Mouse (Mus musculus) CH12.LX (cell line): ENCODE data around the gene E2f2. TPM values are rescaled to one million over a fixed set of nuclear protein-coding genes. Genes with fewer than 3 reads are reported as not detected.
A peak's percentile ranks its signal among the peaks of the same experiment; 100 is the strongest.

ENCODE experiments used
- DNase-seq: peaks from one replicate; pipeline ENCODE4 v3.0.0-alpha.2; 2013; ENCODE audit errors: extremely low read depth
- H3K27ac ChIP-seq: 2 replicates; pipeline ENCODE4 v1.5.1; 2012; ENCODE audit warnings: low read depth, mild to moderate bottlenecking, control low read depth, moderate library complexity; ENCODE audit not compliant: insufficient read depth
- H3K27me3 ChIP-seq: replicated peaks from 2 replicates; pipeline ENCODE3; 2012; ENCODE audit warnings: inconsistent platforms
- H3K36me3 ChIP-seq, 2 experiments: replicated peaks in 1 of 2; 2 replicates each; pipeline versions ENCODE3 to v1.6.1; 2012; ENCODE audit warnings: inconsistent platforms in 1 of 2, low read length in 1 of 2, mild to moderate bottlenecking in 1 of 2, mixed read lengths in 1 of 2, moderate library complexity in 1 of 2; ENCODE audit not compliant: control insufficient read depth in 1 of 2, insufficient read depth in 1 of 2
- H3K4me1 ChIP-seq, 2 experiments: 2 replicates each; pipeline ENCODE4 v1.6.1; 2012; ENCODE audit warnings: inconsistent platforms in 1 of 2, moderate library complexity in 1 of 2; ENCODE audit not compliant: insufficient read depth in 2 of 2, control insufficient read depth in 1 of 2
- H3K4me2 ChIP-seq: 2 replicates; pipeline ENCODE4 v1.6.1; 2012; ENCODE audit warnings: low read depth, mild to moderate bottlenecking, control low read depth; ENCODE audit not compliant: poor library complexity, insufficient read depth, severe bottlenecking
- H3K4me3 ChIP-seq, 3 experiments: fragments of 150-350 bp in 1 of 3; sonication (generic) in 1 of 3; replicated peaks in 1 of 3; 2 replicates each; pipeline versions ENCODE3 to v1.5.1; 2011 to 2012; ENCODE audit warnings: low read depth in 2 of 3, low read length in 2 of 3, mild to moderate bottlenecking in 2 of 3, moderate library complexity in 2 of 3, control low read depth in 1 of 3, improper control_type of control experiment in 1 of 3, inconsistent platforms in 1 of 3, mixed read lengths in 1 of 3; ENCODE audit not compliant: poor library complexity in 1 of 3
- H3K79me2 ChIP-seq: replicated peaks from 2 replicates; pipeline ENCODE4 v1.6.1; 2012; ENCODE audit warnings: mild to moderate bottlenecking, moderate library complexity; ENCODE audit not compliant: control insufficient read depth, poor library complexity, insufficient read depth, severe bottlenecking; ENCODE audit errors: extremely low read depth
- H3K9ac ChIP-seq: 2 replicates; pipeline ENCODE4 v1.6.1; 2012; ENCODE audit warnings: low read depth, mild to moderate bottlenecking, control low read depth, moderate library complexity; ENCODE audit not compliant: insufficient read depth
- H3K9me3 ChIP-seq: replicated peaks from 2 replicates; pipeline ENCODE3; 2012; ENCODE audit warnings: low read length, inconsistent platforms, mixed read lengths
- BHLHE40 ChIP-seq: IDR thresholded peaks from 2 replicates; pipeline ENCODE4 v1.6.1; 2011; ENCODE audit warnings: mild to moderate bottlenecking, low read depth, low read length, improper control_type of control experiment
- CHD2 ChIP-seq: IDR thresholded peaks from 2 replicates; pipeline ENCODE4 v1.6.1; 2011; ENCODE audit warnings: low read length, improper control_type of control experiment
- CTCF ChIP-seq, 2 experiments: IDR thresholded peaks in 1 of 2; conservative IDR thresholded peaks in 1 of 2; 2 replicates each; pipeline ENCODE4 v1.5.1; 2011 to 2012; ENCODE audit warnings: low read depth in 2 of 2, low read length in 2 of 2, improper control_type of control experiment in 1 of 2, inconsistent platforms in 1 of 2, mild to moderate bottlenecking in 1 of 2, moderate library complexity in 1 of 2
- ETS1 ChIP-seq: conservative IDR thresholded peaks from 2 replicates; pipeline ENCODE4 v1.6.1; 2012; ENCODE audit warnings: low read depth, mild to moderate bottlenecking, inconsistent platforms, low read length, improper control_type of control experiment, moderate library complexity
- GABPA ChIP-seq: IDR thresholded peaks from 2 replicates; pipeline ENCODE4 v1.6.1; 2012; ENCODE audit warnings: low read depth, low read length, improper control_type of control experiment, inconsistent platforms; ENCODE audit not compliant: insufficient replicate concordance
- KAT2A ChIP-seq: IDR thresholded peaks from 2 replicates; pipeline ENCODE4 v1.6.1; 2012; ENCODE audit warnings: low read length, improper control_type of control experiment, inconsistent platforms; ENCODE audit not compliant: insufficient replicate concordance
- MAX ChIP-seq: IDR thresholded peaks from 2 replicates; pipeline ENCODE4 v1.6.1; 2011; ENCODE audit warnings: low read length, improper control_type of control experiment
- MAZ ChIP-seq: IDR thresholded peaks from 2 replicates; pipeline ENCODE4 v1.6.1; 2012; ENCODE audit warnings: low read depth, mild to moderate bottlenecking, inconsistent platforms, low read length, improper control_type of control experiment, moderate library complexity
- MEF2A ChIP-seq: IDR thresholded peaks from 2 replicates; pipeline ENCODE4 v1.6.1; 2014; ENCODE audit warnings: low read depth, mild to moderate bottlenecking, inconsistent platforms, low read length, improper control_type of control experiment, borderline replicate concordance
- NELFE ChIP-seq: IDR thresholded peaks from 2 replicates; pipeline ENCODE4 v1.6.1; 2011; ENCODE audit warnings: low read depth, low read length, improper control_type of control experiment
- POLR2A ChIP-seq: IDR thresholded peaks from 2 replicates; pipeline ENCODE4 v1.6.1; 2011; ENCODE audit warnings: low read depth, mild to moderate bottlenecking, improper control_type of control experiment, low read length
- POLR2AphosphoS2 ChIP-seq: IDR thresholded peaks from 2 replicates; pipeline ENCODE4 v1.6.1; 2011; ENCODE audit warnings: low read depth, low read length, improper control_type of control experiment
- RAD21 ChIP-seq: IDR thresholded peaks from 2 replicates; pipeline ENCODE4 v1.6.1; 2011; ENCODE audit warnings: low read depth, mild to moderate bottlenecking, low read length, improper control_type of control experiment, moderate library complexity
- RCOR1 ChIP-seq: conservative IDR thresholded peaks from 2 replicates; pipeline ENCODE4 v1.6.1; 2012; ENCODE audit warnings: low read depth, mild to moderate bottlenecking, inconsistent platforms, low read length, improper control_type of control experiment
- SMC3 ChIP-seq: IDR thresholded peaks from 2 replicates; pipeline ENCODE4 v1.6.1; 2011; ENCODE audit warnings: low read depth, low read length, improper control_type of control experiment
- TBP ChIP-seq: conservative IDR thresholded peaks from 2 replicates; pipeline ENCODE4 v1.6.1; 2011; ENCODE audit warnings: low read depth, low read length, improper control_type of control experiment
- TCF12 ChIP-seq: IDR thresholded peaks from 2 replicates; pipeline ENCODE4 v1.6.1; 2014; ENCODE audit warnings: low read depth, mild to moderate bottlenecking, inconsistent platforms, low read length, improper control_type of control experiment
- USF1 ChIP-seq: IDR thresholded peaks from 2 replicates; pipeline ENCODE4 v1.6.1; 2014; ENCODE audit warnings: low read depth, mild to moderate bottlenecking, inconsistent platforms, low read length, improper control_type of control experiment
- USF2 ChIP-seq: conservative IDR thresholded peaks from 2 replicates; pipeline ENCODE4 v1.6.1; 2011; ENCODE audit warnings: low read depth, low read length, improper control_type of control experiment
- dilution Hi-C: fragments of 300-500 bp; cut with MboI; formaldehyde crosslinking; loops from 2 replicates; pipeline ENCODE4 v1.14.3; 2020; ENCODE audit warnings: low sequenced_read_pairs; ENCODE audit not compliant: extremely low pct_unique_long_range_greater_than_20kb, extremely low pct_ligation_motif_present
- in situ Hi-C: fragments of 300-500 bp; cut with MboI; formaldehyde crosslinking; loops from 3 replicates; pipeline ENCODE4 v1.14.3; 2019; ENCODE audit warnings: low sequenced_read_pairs, low pct_ligation_motif_present, low pct_unique_long_range_greater_than_20kb, mixed read lengths
- polyA plus RNA-seq: library from polyadenylated mRNA; unstranded; fragments of >175 nt; gene quantifications from 2 replicates; pipeline ENCODE4 v1.2.1, GENCODE M21; 2012; ENCODE audit warnings: low read depth; ENCODE audit not compliant: insufficient read length
- total RNA-seq, 2 experiments: library from RNA; depleted of rRNA; stranded (reverse); fragments of 300-350 nt in 1 of 2; fragments of >200 nt in 1 of 2; gene quantifications; 2 replicates each; pipeline ENCODE4 v1.2.3; 2012 to 2014

Gene E2f2
- total and polyA plus RNA-seq, 3 experiments: 3.9 to 7.2 (median 4.4) TPM

DNA sequence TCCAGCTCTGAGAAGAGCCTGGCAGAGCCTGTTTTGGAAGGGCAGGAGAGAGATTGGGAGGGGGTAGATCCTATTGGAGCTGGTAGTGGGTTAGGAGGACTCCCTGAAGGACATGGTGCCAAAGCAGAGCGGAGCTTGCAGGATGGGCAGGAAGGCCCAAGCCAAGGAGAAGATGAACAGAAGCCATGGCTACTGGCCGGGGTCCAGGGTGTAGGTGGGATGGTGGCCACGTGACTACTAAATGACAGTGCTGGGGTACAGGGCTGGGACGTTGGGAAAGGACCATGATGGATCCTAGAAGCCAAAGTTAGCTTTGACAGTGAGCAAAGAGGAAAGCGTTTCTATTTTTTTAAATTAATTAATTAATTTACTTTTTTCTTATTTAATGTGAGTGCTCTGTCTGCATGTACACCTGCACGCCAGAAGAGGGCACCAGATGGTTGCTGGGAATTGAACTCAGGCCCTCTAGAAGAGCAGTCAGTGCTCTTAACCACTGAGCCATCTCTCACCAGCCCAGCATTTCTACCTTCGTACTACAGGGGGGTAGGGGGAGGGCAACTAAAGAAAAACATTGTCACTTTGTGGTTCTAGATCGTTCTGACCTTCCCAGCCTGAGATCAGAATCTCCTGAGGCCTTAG is 70.0 kb downstream of the E2f2 start:
- in situ Hi-C loops (loop anchor here (5.0 to 25.0 kb wide), 2 partner anchors 35 to 370 kb away; partner anchors contain the start of genes Asap3, Kdm1a, Lactbl1 and Tex46), dilution Hi-C loops (no loop called here)
- Histone ChIP-seq H3K9me3 (peaks cover 3% of the 10 kb centered on the region), H3K4me3 (no peak overlapping the region), H3K9ac (no peak overlapping the region), H3K4me1 (peaks cover 0 to 19% of the 10 kb centered on the region in 2 experiments; a peak in 2 of 4 replicates), H3K27ac (no peak overlapping the region), H3K27me3 (peaks cover 87% of the 10 kb centered on the region), H3K79me2 (no peaks in the 10 kb centered on the region), H3K4me2 (no peak overlapping the region), H3K36me3 (no peaks in the 10 kb centered on the region)
- DNase-seq: peak; percentile 30
- TF ChIP-seq RAD21 (peak; percentile 36), CTCF (conservative IDR thresholded peaks at IDR 0.05 in 1 of 2, IDR thresholded peaks at IDR 0.05 in 1 of 2; ENCODE audit: low read depth in 2 of 2, low read length in 2 of 2) (peak; percentile 22 to 57; a peak in 2 of 4 replicates), RCOR1 (no peak), SMC3 (peak; percentile 13; the same call in 1 of the 2 replicates)

DNA sequence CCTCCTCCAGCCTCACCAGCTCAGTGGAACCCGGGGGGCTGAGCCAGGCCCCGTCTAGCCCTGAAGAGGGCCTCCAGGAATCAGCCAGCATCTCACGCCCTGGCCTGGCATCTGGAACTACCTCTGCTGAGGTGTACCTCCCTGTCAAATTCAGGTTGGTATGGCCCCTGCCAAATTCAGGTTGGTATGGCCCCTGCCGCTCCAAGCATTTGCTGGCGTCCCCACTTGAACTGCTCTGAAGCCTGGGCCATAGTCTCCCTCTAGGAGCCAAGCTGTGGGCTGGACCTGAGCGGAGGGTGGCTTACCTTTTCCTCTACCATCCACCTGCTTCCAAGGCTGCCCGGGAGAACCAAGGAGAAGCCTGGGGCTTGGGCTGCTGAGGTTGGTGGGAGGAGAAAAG is 70.5 kb downstream of the E2f2 start:
- no peak overlapping the region for H3K9ac ChIP-seq
- no peaks in the 10 kb centered on the region for H3K79me2 ChIP-seq
- H3K4me2 ChIP-seq: no peak overlapping the region
- H3K4me1 ChIP-seq: peaks cover 0 to 19% of the 10 kb centered on the region in 2 experiments; a peak in 3 of 4 replicates
- in situ Hi-C loops (loop anchor here (5.0 to 25.0 kb wide), 2 partner anchors 35 to 370 kb away; partner anchors contain the start of genes Asap3, Kdm1a, Lactbl1 and Tex46), dilution Hi-C loops (no loop called here)
- peaks cover 7% of the 10 kb centered on the region for H3K9me3 ChIP-seq
- no peak overlapping the region for H3K4me3 ChIP-seq
- peaks cover 87% of the 10 kb centered on the region for H3K27me3 ChIP-seq
- H3K36me3 ChIP-seq: no peaks in the 10 kb centered on the region
- no peak overlapping the region for H3K27ac ChIP-seq
- no peak for TF ChIP-seq TCF12
- TF ChIP-seq NELFE: no peak
- TF ChIP-seq MEF2A: no peak
- TF ChIP-seq USF1: no peak
- TF ChIP-seq CHD2: no peak
- no peak for TF ChIP-seq CTCF (conservative IDR thresholded peaks at IDR 0.05 in 1 of 2, IDR thresholded peaks at IDR 0.05 in 1 of 2; ENCODE audit: low read depth in 2 of 2, low read length in 2 of 2)
- TF ChIP-seq POLR2A: no peak
- TF ChIP-seq KAT2A: no peak
- TF ChIP-seq GABPA: no peak
- TF ChIP-seq POLR2AphosphoS2: no peak
- no peak for TF ChIP-seq ETS1
- no peak for TF ChIP-seq MAX
- no peak for TF ChIP-seq RCOR1
- TF ChIP-seq USF2: no peak
- no peak for TF ChIP-seq TBP
- TF ChIP-seq BHLHE40: no peak
- TF ChIP-seq RAD21: no peak
- no peak for TF ChIP-seq MAZ
- DNase-seq: no peak
